Mouse (Mus musculus): ENCODE data around the gene Gm17409. TPM values are rescaled to one million over a fixed set of nuclear protein-coding genes. Genes with fewer than 3 reads are reported as not detected.

The Gm17409 gene
- total RNA-seq (2021): not detected
- long read RNA-seq, experiment 1: 0 reads
- long read RNA-seq, experiment 2: 0 reads

- no peak for DNase-seq (ENCODE audit: low spot score in 2 of 2)
Measured at GRCm38 (mm10) chr2:58469816-58470215, at the start of gene Gm17409. Gene Gm17409 (plus strand): TSS chr2:58470116.

- DNase-seq (ENCODE audit: low spot score in 2 of 2): no peak
Measured at GRCm38 (mm10) chr2:58423319-58423718, 46.6 kb upstream of the Gm17409 start.

GRCm38 (mm10) chr2:58425436-58426004, 44.4 kb upstream of the Gm17409 start:
- DNase-seq (ENCODE audit: low spot score in 2 of 2): no peak

GRCm38 (mm10) chr2:58432211-58432610, 37.7 kb upstream of the Gm17409 start:
- no peak for DNase-seq (ENCODE audit: low spot score in 2 of 2)

GRCm38 (mm10) chr2:58433317-58433716, 36.6 kb upstream of the Gm17409 start:
- no peak for DNase-seq (ENCODE audit: low spot score in 2 of 2)

- no peak for DNase-seq (ENCODE audit: low spot score in 2 of 2)
Measured at GRCm38 (mm10) chr2:58434438-58434837, 35.5 kb upstream of the Gm17409 start.

- DNase-seq (ENCODE audit: low spot score in 2 of 2): no peak
Measured at GRCm38 (mm10) chr2:58435507-58435906, 34.4 kb upstream of the Gm17409 start.

- no peak for DNase-seq (ENCODE audit: low spot score in 2 of 2)
Measured at GRCm38 (mm10) chr2:58436911-58437310, 33.0 kb upstream of the Gm17409 start.

GRCm38 (mm10) chr2:58443163-58443562, 26.8 kb upstream of the Gm17409 start:
- no peak for DNase-seq (ENCODE audit: low spot score in 2 of 2)

GRCm38 (mm10) chr2:58447001-58447400, 22.9 kb upstream of the Gm17409 start:
- DNase-seq (ENCODE audit: low spot score in 2 of 2): no peak

- no peak for DNase-seq (ENCODE audit: low spot score in 2 of 2)
Measured at GRCm38 (mm10) chr2:58454095-58454865, 15.6 kb upstream of the Gm17409 start.

- no peak for DNase-seq (ENCODE audit: low spot score in 2 of 2)
Measured at GRCm38 (mm10) chr2:58456843-58457487, 13.0 kb upstream of the Gm17409 start.

GRCm38 (mm10) chr2:58457488-58457865, 12.4 kb upstream of the Gm17409 start:
- no peak for DNase-seq (ENCODE audit: low spot score in 2 of 2)

- DNase-seq (ENCODE audit: low spot score in 2 of 2): no peak
Measured at GRCm38 (mm10) chr2:58458820-58459371, 11.0 kb upstream of the Gm17409 start.

GRCm38 (mm10) chr2:58470290-58470689, 374 bp downstream of the Gm17409 start:
- DNase-seq (ENCODE audit: low spot score in 2 of 2): no peak

- no peak for DNase-seq (ENCODE audit: low spot score in 2 of 2)
Measured at GRCm38 (mm10) chr2:58475578-58475977, 5.7 kb downstream of the Gm17409 start.

- peak; percentile 57 to 83 for DNase-seq (ENCODE audit: low spot score in 2 of 2)
Measured at GRCm38 (mm10) chr2:58476956-58477715, 7.2 kb downstream of the Gm17409 start.

- DNase-seq (ENCODE audit: low spot score in 2 of 2): no peak
Measured at GRCm38 (mm10) chr2:58478144-58478543, 8.2 kb downstream of the Gm17409 start.

- no peak for DNase-seq (ENCODE audit: low spot score in 2 of 2)
Measured at GRCm38 (mm10) chr2:58479536-58479935, 9.6 kb downstream of the Gm17409 start.

- DNase-seq (ENCODE audit: low spot score in 2 of 2): no peak
Measured at GRCm38 (mm10) chr2:58480764-58481163, 10.8 kb downstream of the Gm17409 start.

GRCm38 (mm10) chr2:58481450-58482100, 11.7 kb downstream of the Gm17409 start:
- DNase-seq (ENCODE audit: low spot score in 2 of 2): no peak

All from gastrocnemius, postnatal 4 days (tissue).